Mouse (Mus musculus) C2C12 (cell line): ENCODE measurements around the gene Trio.

ENCODE experiments used
- CEBPB ChIP-seq: IDR thresholded peaks from one replicate; pipeline ENCODE4 v1.6.1; 2011; ENCODE audit warnings: low read depth, mild to moderate bottlenecking, control low read depth, moderate library complexity
- CTCF ChIP-seq: IDR thresholded peaks from one replicate; pipeline ENCODE4 v1.5.1; 2011; ENCODE audit not compliant: control insufficient read depth, insufficient read depth, insufficient read length
- USF1 ChIP-seq: IDR thresholded peaks from one replicate; pipeline ENCODE4 v1.6.1; 2011; ENCODE audit warnings: low read depth, mild to moderate bottlenecking, control low read depth, moderate library complexity

GRCm38 (mm10) chr15:28063466-28063865, 37.8 kb upstream of the Trio start:
- TF ChIP-seq CTCF (no peak), USF1 (peak; percentile 78), CEBPB (no peak)
